Mouse (Mus musculus): ENCODE measurements around the gene Wwc2. TPM values are rescaled to one million over a fixed set of nuclear protein-coding genes. Genes with fewer than 3 reads are reported as not detected.

Gene Wwc2
- polyA plus RNA-seq, 1 experiment from 2014 or later = 8.0 TPM

DNA sequence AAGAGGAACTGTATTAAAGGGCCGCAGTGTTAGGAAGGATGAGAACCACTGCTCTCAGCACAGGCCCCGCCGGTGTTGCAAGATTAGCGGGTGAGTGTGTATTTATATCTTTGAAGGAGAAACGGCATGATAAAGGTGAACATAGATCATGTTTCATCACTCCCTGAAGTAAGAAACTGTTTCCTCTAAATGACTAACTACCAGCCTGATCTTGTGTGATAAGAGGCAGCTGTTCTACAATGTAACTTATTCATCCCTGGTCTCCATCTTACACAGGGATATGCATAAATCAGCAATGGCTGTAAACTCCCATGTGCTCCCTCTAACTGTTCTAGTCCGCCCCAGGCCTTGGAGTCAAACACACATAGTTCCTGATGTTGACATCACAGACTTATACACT is 191.3 kb downstream of the Wwc2 start:
- H3K9ac ChIP-seq (ENCODE audit: low read length) = no peak overlapping the region
- H3K4me3 ChIP-seq (replicated peaks; ENCODE audit: low read length) = no peak overlapping the region
- H3K36me3 ChIP-seq (ENCODE audit: control insufficient read depth, insufficient read depth, low read length) = no peaks in the 10 kb centered on the region
- no peak overlapping the region for H3K4me2 ChIP-seq (ENCODE audit: low read depth, low read length)
- no peaks in the 10 kb centered on the region for H3K27me3 ChIP-seq (ENCODE audit: control insufficient read depth, insufficient read depth, low read length)
- 40% methylated on average over 6 of the region's 6 CpGs for WGBS
- no peak overlapping the region for H3K27ac ChIP-seq (ENCODE audit: low read length)
- no peak for ATAC-seq (ENCODE audit: insufficient read depth, low FRiP score)
- H3K9me3 ChIP-seq (replicated peaks; ENCODE audit: control insufficient read depth, low read length) = no peaks in the 10 kb centered on the region
- H3K4me1 ChIP-seq (ENCODE audit: control insufficient read depth, insufficient read depth, low read length) = no peaks in the 10 kb centered on the region

DNA sequence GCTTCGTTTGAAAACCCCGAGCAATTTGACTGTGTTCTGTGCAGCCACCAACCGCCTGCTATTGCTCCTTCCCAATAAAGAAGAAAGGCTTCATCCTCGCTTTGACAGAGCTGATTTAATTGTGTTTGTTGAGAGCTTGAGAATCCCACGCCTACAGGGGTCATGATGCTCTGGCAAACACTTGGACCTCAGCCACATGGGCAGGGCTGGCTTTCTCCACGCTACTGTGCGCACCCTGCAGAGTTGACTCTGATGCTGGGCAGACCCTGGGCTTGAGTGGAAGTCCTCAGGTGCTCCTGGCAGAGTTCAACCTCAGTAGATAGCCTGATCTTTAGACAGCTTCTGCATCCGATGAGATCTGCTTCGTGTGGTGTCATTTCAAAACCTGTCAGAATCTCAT is 198.7 kb downstream of the Wwc2 start:
- H3K4me3 ChIP-seq (replicated peaks; ENCODE audit: low read length) = no peak overlapping the region
- no peaks in the 10 kb centered on the region for H3K36me3 ChIP-seq (ENCODE audit: control insufficient read depth, insufficient read depth, low read length)
- H3K27ac ChIP-seq (ENCODE audit: low read length) = no peak overlapping the region

DNA sequence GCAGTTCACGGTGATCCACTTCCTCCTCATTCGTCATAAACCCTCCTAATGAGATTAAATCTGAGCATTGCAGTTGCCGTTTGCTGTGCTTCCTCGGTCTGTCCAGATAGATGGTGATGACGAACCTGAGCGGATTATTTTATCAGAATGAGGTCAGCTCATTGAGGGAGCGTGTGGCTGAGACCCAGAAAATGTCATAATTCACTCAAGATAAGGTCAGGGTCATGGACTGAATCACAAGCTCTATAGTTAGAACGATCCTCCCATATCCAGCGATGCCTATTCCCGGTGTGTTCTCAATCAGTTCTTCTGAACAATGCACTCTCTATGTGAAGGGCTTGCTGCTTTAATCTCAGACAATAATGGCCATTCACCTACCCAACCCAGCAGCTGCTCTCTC is 203.0 kb downstream of the Wwc2 start:
- H3K4me2 ChIP-seq (ENCODE audit: low read depth, low read length) = no peak overlapping the region
- no peaks in the 10 kb centered on the region for H3K27me3 ChIP-seq (ENCODE audit: control insufficient read depth, insufficient read depth, low read length)
- no peaks in the 10 kb centered on the region for H3K36me3 ChIP-seq (ENCODE audit: control insufficient read depth, insufficient read depth, low read length)
- H3K9me3 ChIP-seq (replicated peaks; ENCODE audit: control insufficient read depth, low read length) = 0 out of 2 replicates have a peak, but pooled peaks cover 4% of the 10 kb centered on the region
- H3K9ac ChIP-seq (ENCODE audit: low read length) = no peak overlapping the region
- no peak for ATAC-seq (ENCODE audit: insufficient read depth, low FRiP score)
- no peak overlapping the region for H3K4me3 ChIP-seq (replicated peaks; ENCODE audit: low read length)
- no peak overlapping the region for H3K27ac ChIP-seq (ENCODE audit: low read length)
- no peaks in the 10 kb centered on the region for H3K4me1 ChIP-seq (ENCODE audit: control insufficient read depth, insufficient read depth, low read length)
- WGBS = 46% methylated on average over 10 of the region's 10 CpGs

More for the DNA sequence above, 198.7 kb downstream of the Wwc2 start:
- H3K9ac ChIP-seq (ENCODE audit: low read length) = no peak overlapping the region
- no peaks in the 10 kb centered on the region for H3K4me1 ChIP-seq (ENCODE audit: control insufficient read depth, insufficient read depth, low read length)
- 69% methylated on average over 9 of the region's 9 CpGs for WGBS
- no peaks in the 10 kb centered on the region for H3K9me3 ChIP-seq (replicated peaks; ENCODE audit: control insufficient read depth, low read length)
- no peaks in the 10 kb centered on the region for H3K27me3 ChIP-seq (ENCODE audit: control insufficient read depth, insufficient read depth, low read length)
- no peak for ATAC-seq (ENCODE audit: insufficient read depth, low FRiP score)
- no peak overlapping the region for H3K4me2 ChIP-seq (ENCODE audit: low read depth, low read length)

DNA sequence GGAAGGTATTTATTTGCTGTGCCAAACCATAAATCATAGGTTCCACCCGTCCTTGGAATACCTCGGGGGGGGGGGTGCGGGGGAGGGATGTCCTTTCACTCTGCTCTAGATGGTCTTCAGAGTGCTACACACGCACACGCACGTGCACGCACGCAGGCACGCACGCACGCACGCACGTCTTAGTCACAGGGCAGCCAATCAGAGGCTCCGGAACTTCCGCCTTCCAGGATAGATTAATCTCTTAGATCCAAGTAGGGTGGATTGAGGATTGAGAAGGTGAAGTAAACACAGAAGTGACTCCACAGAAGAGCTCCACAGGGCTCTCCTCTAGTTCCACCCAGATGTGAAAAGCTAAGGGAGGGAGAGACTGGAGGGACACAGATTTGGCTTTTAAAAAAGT is 204.4 kb downstream of the Wwc2 start:
- Histone ChIP-seq H3K4me1 (ENCODE audit: control insufficient read depth, insufficient read depth, low read length) (no peaks in the 10 kb centered on the region), H3K36me3 (ENCODE audit: control insufficient read depth, insufficient read depth, low read length) (no peaks in the 10 kb centered on the region), H3K27me3 (ENCODE audit: control insufficient read depth, insufficient read depth, low read length) (no peaks in the 10 kb centered on the region), H3K4me2 (ENCODE audit: low read depth, low read length) (no peak overlapping the region), H3K27ac (ENCODE audit: low read length) (no peak overlapping the region), H3K4me3 (replicated peaks; ENCODE audit: low read length) (no peak overlapping the region), H3K9me3 (replicated peaks; ENCODE audit: control insufficient read depth, low read length) (0 out of 2 replicates have a peak, but pooled peaks cover 4% of the 10 kb centered on the region), H3K9ac (ENCODE audit: low read length) (no peak overlapping the region)
- 87% methylated on average over 15 of the region's 15 CpGs for WGBS
- no peak for ATAC-seq (ENCODE audit: insufficient read depth, low FRiP score)

DNA sequence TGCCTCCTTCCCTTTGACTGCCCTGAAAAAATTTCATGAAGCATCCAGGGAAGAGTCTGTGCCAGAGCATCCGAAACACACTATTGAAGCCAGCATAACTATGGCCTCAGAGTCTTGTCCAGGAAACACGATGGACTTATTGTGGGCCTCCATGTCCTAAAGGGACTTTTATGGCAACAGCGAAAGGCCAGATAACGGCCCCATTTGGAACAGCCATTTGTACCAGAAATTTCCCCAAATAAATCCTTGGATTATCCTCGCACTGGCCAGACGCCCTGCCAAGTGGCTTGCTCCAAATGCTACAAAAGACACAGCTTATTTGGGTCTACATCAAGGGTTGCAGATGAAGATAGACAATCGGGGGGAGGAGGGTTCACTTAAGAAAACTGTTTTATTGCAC is 206.3 kb downstream of the Wwc2 start:
- H3K27me3 ChIP-seq (ENCODE audit: control insufficient read depth, insufficient read depth, low read length) = no peaks in the 10 kb centered on the region
- H3K9ac ChIP-seq (ENCODE audit: low read length) = no peak overlapping the region
- 81% methylated on average over 7 of the region's 7 CpGs for WGBS
- no peak overlapping the region for H3K4me2 ChIP-seq (ENCODE audit: low read depth, low read length)
- H3K4me3 ChIP-seq (replicated peaks; ENCODE audit: low read length) = no peak overlapping the region
- 0 out of 2 replicates have a peak, but pooled peaks cover 4% of the 10 kb centered on the region for H3K9me3 ChIP-seq (replicated peaks; ENCODE audit: control insufficient read depth, low read length)
- no peaks in the 10 kb centered on the region for H3K36me3 ChIP-seq (ENCODE audit: control insufficient read depth, insufficient read depth, low read length)
- H3K4me1 ChIP-seq (ENCODE audit: control insufficient read depth, insufficient read depth, low read length) = no peaks in the 10 kb centered on the region
- no peak for ATAC-seq (ENCODE audit: insufficient read depth, low FRiP score)
- H3K27ac ChIP-seq (ENCODE audit: low read length) = no peak overlapping the region

DNA sequence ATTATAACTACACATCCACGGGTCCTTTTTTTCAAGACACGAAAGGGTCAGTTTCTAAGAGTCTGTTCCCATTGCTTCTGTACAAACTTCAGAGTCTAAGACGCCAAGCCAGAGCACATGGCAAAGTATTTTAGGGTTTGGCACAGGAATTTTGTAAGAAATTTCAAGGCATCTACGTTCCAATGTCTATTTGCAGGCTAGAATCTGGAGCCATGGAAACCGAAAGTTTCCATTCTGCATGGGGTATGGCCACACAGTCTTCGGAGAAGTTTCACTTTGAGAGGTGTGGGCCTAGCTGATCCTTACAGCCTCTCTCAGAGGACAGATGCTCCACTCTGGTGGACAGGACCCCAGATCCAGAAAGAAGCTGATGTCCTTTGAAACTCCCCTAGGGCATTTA is 206.8 kb downstream of the Wwc2 start:
- H3K4me3 ChIP-seq (replicated peaks; ENCODE audit: low read length) = no peak overlapping the region
- 0 out of 2 replicates have a peak, but pooled peaks cover 4% of the 10 kb centered on the region for H3K9me3 ChIP-seq (replicated peaks; ENCODE audit: control insufficient read depth, low read length)
- H3K27me3 ChIP-seq (ENCODE audit: control insufficient read depth, insufficient read depth, low read length) = no peaks in the 10 kb centered on the region
- no peak overlapping the region for H3K27ac ChIP-seq (ENCODE audit: low read length)
- H3K4me2 ChIP-seq (ENCODE audit: low read depth, low read length) = no peak overlapping the region
- no peaks in the 10 kb centered on the region for H3K36me3 ChIP-seq (ENCODE audit: control insufficient read depth, insufficient read depth, low read length)
- no peaks in the 10 kb centered on the region for H3K4me1 ChIP-seq (ENCODE audit: control insufficient read depth, insufficient read depth, low read length)
- ATAC-seq (ENCODE audit: insufficient read depth, low FRiP score) = no peak
- no peak overlapping the region for H3K9ac ChIP-seq (ENCODE audit: low read length)
- 85% methylated on average over 6 of the region's 6 CpGs for WGBS

DNA sequence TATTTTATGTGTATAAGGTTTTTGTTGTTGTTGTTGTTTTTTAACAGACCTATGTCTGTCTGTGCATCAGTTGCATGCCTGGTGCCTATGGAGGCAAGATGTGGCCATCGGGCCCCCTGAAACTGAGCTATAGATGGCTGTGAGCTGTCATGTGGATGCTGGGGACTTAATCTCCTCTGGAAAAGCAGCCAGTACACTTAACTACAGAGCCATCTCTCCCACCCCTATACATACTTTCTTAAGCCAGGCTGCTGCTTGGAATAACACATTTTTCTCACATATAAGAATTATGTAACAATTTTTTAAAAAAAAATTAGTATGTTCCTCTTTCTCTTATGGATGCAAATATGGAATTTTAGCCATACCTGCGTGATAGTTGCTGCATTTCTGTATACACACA is 207.2 kb downstream of the Wwc2 start:
- H3K27ac ChIP-seq (ENCODE audit: low read length) = no peak overlapping the region
- no peak overlapping the region for H3K4me2 ChIP-seq (ENCODE audit: low read depth, low read length)
- 0 out of 2 replicates have a peak, but pooled peaks cover 4% of the 10 kb centered on the region for H3K9me3 ChIP-seq (replicated peaks; ENCODE audit: control insufficient read depth, low read length)
- no peak for ATAC-seq (ENCODE audit: insufficient read depth, low FRiP score)
- H3K4me3 ChIP-seq (replicated peaks; ENCODE audit: low read length) = no peak overlapping the region
- H3K9ac ChIP-seq (ENCODE audit: low read length) = no peak overlapping the region
- WGBS = 85% methylated on average over 2 of the region's 2 CpGs
- no peaks in the 10 kb centered on the region for H3K4me1 ChIP-seq (ENCODE audit: control insufficient read depth, insufficient read depth, low read length)
- no peaks in the 10 kb centered on the region for H3K36me3 ChIP-seq (ENCODE audit: control insufficient read depth, insufficient read depth, low read length)
- no peaks in the 10 kb centered on the region for H3K27me3 ChIP-seq (ENCODE audit: control insufficient read depth, insufficient read depth, low read length)

DNA sequence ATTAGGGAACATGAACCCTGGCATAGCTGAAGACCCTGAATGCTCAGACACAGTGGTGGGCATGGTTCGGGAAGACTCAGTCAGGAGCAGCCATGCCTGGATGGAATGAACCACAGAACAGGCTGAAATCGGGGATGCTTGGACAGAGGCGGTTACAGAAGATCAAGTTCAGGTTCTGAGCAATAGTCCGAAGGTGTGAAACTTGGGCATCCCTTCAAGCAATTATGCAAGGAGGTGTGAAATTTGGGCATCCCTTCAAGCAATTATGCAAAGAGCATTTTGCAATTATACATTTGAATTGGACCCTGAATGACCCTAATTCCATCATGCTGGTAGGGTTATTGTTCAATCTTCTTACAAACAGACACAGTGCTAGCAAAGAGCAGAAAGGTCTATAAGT is 208.8 kb downstream of the Wwc2 start:
- 0 out of 2 replicates have a peak, but pooled peaks cover 4% of the 10 kb centered on the region for H3K9me3 ChIP-seq (replicated peaks; ENCODE audit: control insufficient read depth, low read length)
- ATAC-seq (ENCODE audit: insufficient read depth, low FRiP score) = no peak
- no peaks in the 10 kb centered on the region for H3K36me3 ChIP-seq (ENCODE audit: control insufficient read depth, insufficient read depth, low read length)
- H3K27ac ChIP-seq (ENCODE audit: low read length) = no peak overlapping the region
- H3K4me3 ChIP-seq (replicated peaks; ENCODE audit: low read length) = no peak overlapping the region
- H3K9ac ChIP-seq (ENCODE audit: low read length) = no peak overlapping the region
- no peaks in the 10 kb centered on the region for H3K4me1 ChIP-seq (ENCODE audit: control insufficient read depth, insufficient read depth, low read length)
- H3K4me2 ChIP-seq (ENCODE audit: low read depth, low read length) = no peak overlapping the region
- WGBS = 91% methylated on average over 4 of the region's 4 CpGs
- H3K27me3 ChIP-seq (ENCODE audit: control insufficient read depth, insufficient read depth, low read length) = no peaks in the 10 kb centered on the region

DNA sequence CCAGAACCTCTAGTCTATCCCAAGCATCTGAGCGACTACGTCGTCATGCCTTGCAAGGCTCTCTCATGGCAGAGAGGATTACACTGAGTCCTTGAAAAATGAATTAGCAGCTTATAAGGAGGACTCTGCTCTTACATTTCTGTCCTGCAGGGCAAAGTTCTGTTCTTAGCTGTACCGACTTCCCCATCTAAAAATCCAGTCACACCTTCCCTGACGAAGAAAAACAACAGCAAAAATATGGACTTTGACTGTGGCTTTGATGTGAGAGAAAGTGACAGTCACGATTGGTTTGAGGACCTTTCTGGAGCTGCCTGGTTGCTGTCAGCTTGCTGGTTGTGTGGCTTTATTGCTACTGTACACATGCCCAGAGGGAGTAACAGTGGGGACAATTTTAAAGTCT is 211.1 kb downstream of the Wwc2 start:
- 69% methylated on average over 6 of the region's 6 CpGs for WGBS
- H3K4me3 ChIP-seq (replicated peaks; ENCODE audit: low read length) = no peak overlapping the region

DNA sequence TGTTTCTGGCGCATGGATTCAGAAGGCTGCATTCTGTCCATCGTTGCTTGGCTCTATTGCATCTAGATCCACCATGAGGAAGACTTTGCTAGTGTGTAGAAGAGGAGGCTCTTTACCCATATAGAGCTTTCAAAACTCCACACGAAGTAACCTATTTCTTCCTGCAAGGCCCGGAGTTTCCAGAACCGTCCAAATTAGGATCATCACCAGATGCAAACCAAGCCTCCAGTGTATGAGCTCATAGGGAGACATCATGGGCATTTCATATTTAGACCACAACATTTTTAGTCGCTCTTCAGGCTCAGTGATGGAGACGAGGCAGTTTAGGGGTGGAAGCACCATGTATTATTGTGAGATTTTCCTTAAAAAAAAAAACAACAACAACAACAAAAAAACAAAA is 213.3 kb downstream of the Wwc2 start:
- no peak overlapping the region for H3K4me2 ChIP-seq (ENCODE audit: low read depth, low read length)
- no peaks in the 10 kb centered on the region for H3K9me3 ChIP-seq (replicated peaks; ENCODE audit: control insufficient read depth, low read length)
- no peaks in the 10 kb centered on the region for H3K27me3 ChIP-seq (ENCODE audit: control insufficient read depth, insufficient read depth, low read length)
- H3K4me1 ChIP-seq (ENCODE audit: control insufficient read depth, insufficient read depth, low read length) = no peaks in the 10 kb centered on the region
- no peak overlapping the region for H3K4me3 ChIP-seq (replicated peaks; ENCODE audit: low read length)
- ATAC-seq (ENCODE audit: insufficient read depth, low FRiP score) = no peak
- 88% methylated on average over 7 of the region's 7 CpGs for WGBS
- H3K36me3 ChIP-seq (ENCODE audit: control insufficient read depth, insufficient read depth, low read length) = no peaks in the 10 kb centered on the region
- H3K27ac ChIP-seq (ENCODE audit: low read length) = no peak overlapping the region
- no peak overlapping the region for H3K9ac ChIP-seq (ENCODE audit: low read length)

More for the DNA sequence above, 211.1 kb downstream of the Wwc2 start:
- Histone ChIP-seq H3K9ac (ENCODE audit: low read length) (no peak overlapping the region), H3K4me1 (ENCODE audit: control insufficient read depth, insufficient read depth, low read length) (no peaks in the 10 kb centered on the region), H3K27ac (ENCODE audit: low read length) (no peak overlapping the region), H3K27me3 (ENCODE audit: control insufficient read depth, insufficient read depth, low read length) (no peaks in the 10 kb centered on the region), H3K9me3 (replicated peaks; ENCODE audit: control insufficient read depth, low read length) (no peaks in the 10 kb centered on the region), H3K36me3 (ENCODE audit: control insufficient read depth, insufficient read depth, low read length) (no peaks in the 10 kb centered on the region), H3K4me2 (ENCODE audit: low read depth, low read length) (no peak overlapping the region)
- ATAC-seq (ENCODE audit: insufficient read depth, low FRiP score) = no peak

Measured in stomach, embryonic 16.5 days (tissue).